Mouse (Mus musculus): Measurements from ENCODE around the gene Wnt3a. TPM values are rescaled to one million over a fixed set of nuclear protein-coding genes. Genes with fewer than 3 reads are reported as not detected.
"Not testable (repeated sequence)": the region's sequence is repeated elsewhere in the genome, so short reads cannot be mapped to it uniquely, and the experiment has no call there.

Gene Wnt3a
- total RNA-seq, 2 experiments from 2014 or later = not detected

- no peak for DNase-seq
- intact Hi-C loops (cut with DNase I) = no loop called here
These were observed 63.6 kb downstream of the Wnt3a start for GRCm38 (mm10) chr11:59226787-59227603.

GRCm38 (mm10) chr11:59226251-59226650 is 64.3 kb downstream of the Wnt3a start:
- intact Hi-C loops (cut with DNase I) = no loop called here
- no peak for DNase-seq

- no peak for DNase-seq
- intact Hi-C loops (cut with DNase I) = no loop called here
These were observed 65.4 kb downstream of the Wnt3a start for GRCm38 (mm10) chr11:59225167-59225566.

- intact Hi-C loops (cut with DNase I) = no loop called here
- no peak for DNase-seq
These were observed 66.1 kb downstream of the Wnt3a start for GRCm38 (mm10) chr11:59224470-59224869.

GRCm38 (mm10) chr11:59224025-59224424 is 66.5 kb downstream of the Wnt3a start:
- no peak for DNase-seq
- intact Hi-C loops (cut with DNase I) = no loop called here

GRCm38 (mm10) chr11:59222306-59222705 is 68.2 kb downstream of the Wnt3a start:
- intact Hi-C loops (cut with DNase I) = no loop called here
- DNase-seq = no peak

GRCm38 (mm10) chr11:59221604-59222003 is 68.9 kb downstream of the Wnt3a start:
- intact Hi-C loops (cut with DNase I) = no loop called here
- DNase-seq = no peak

- intact Hi-C loops (cut with DNase I) = no loop called here
- no peak for DNase-seq
These were observed 71.5 kb downstream of the Wnt3a start for GRCm38 (mm10) chr11:59219064-59219463.

- intact Hi-C loops (cut with DNase I) = no loop called here
- DNase-seq = no peak
These were observed 72.1 kb downstream of the Wnt3a start for GRCm38 (mm10) chr11:59218389-59218998.

- DNase-seq = no peak
- intact Hi-C loops (cut with DNase I) = no loop called here
These were observed 73.6 kb downstream of the Wnt3a start for GRCm38 (mm10) chr11:59216955-59217354.

GRCm38 (mm10) chr11:59212892-59213494 is 77.6 kb downstream of the Wnt3a start:
- intact Hi-C loops (cut with DNase I) = no loop called here

GRCm38 (mm10) chr11:59212320-59212719 is 78.2 kb downstream of the Wnt3a start:
- intact Hi-C loops (cut with DNase I); DNase-seq: not testable (repeated sequence)

More at GRCm38 (mm10) chr11:59212892-59213494, 77.6 kb downstream of the Wnt3a start:
- no peak for DNase-seq

GRCm38 (mm10) chr11:59211561-59211960 is 79.0 kb downstream of the Wnt3a start:
- DNase-seq; intact Hi-C loops (cut with DNase I): not testable (repeated sequence)

- intact Hi-C loops (cut with DNase I) = no loop called here
These were observed 80.5 kb downstream of the Wnt3a start for GRCm38 (mm10) chr11:59210020-59210419.

GRCm38 (mm10) chr11:59209580-59209979 is 81.0 kb downstream of the Wnt3a start:
- DNase-seq = no peak
- intact Hi-C loops (cut with DNase I) = no loop called here

More at GRCm38 (mm10) chr11:59210020-59210419, 80.5 kb downstream of the Wnt3a start:
- no peak for DNase-seq

- intact Hi-C loops (cut with DNase I) = no loop called here
- DNase-seq = peak; percentile 42 to 45
These were observed 81.5 kb downstream of the Wnt3a start for GRCm38 (mm10) chr11:59209003-59209441.

- peak; percentile 87 to 91 for DNase-seq
- intact Hi-C loops (cut with DNase I) = no loop called here
These were observed 82.3 kb downstream of the Wnt3a start, which contains the start of gene 2310033P09Rik for GRCm38 (mm10) chr11:59208153-59208831. 2310033P09Rik (plus strand) TSS chr11:59208321.

GRCm38 (mm10) chr11:59202081-59202995 is 88.2 kb downstream of the Wnt3a start, which contains the start of gene Mrpl55:
Mrpl55 (plus strand) TSS chr11:59202486.
- intact Hi-C loops (cut with DNase I) = no loop called here
- DNase-seq = peak; percentile 88 to 90

GRCm38 (mm10) chr11:59201216-59202002 is 89.1 kb downstream of the Wnt3a start:
- no peak for DNase-seq
- intact Hi-C loops (cut with DNase I) = no loop called here
